Mouse (Mus musculus) kidney, postnatal 0 days (tissue): ENCODE measurements around the gene Herpud2. TPM values are rescaled to one million over a fixed set of nuclear protein-coding genes. Genes with fewer than 3 reads are reported as not detected.

Experiments used
- ATAC-seq: fragments of 200-750 bp; cut with Nextera tagmentation; replicated peaks from 2 replicates; pipeline ENCODE4 v1.8.0; 2017; ENCODE audit warnings: low read depth, moderate number of reproducible peaks, moderate TSS enrichment, moderate library complexity; ENCODE audit not compliant: low FRiP score
- DNase-seq: peaks from one replicate; pipeline ENCODE4 v3.0.0-alpha.2; 2016; ENCODE audit warnings: low spot score
- H3K27ac ChIP-seq: fragments of 300-500 bp; sonication (generic); 2 replicates; pipeline ENCODE4 v1.5.1; 2014; ENCODE audit warnings: mild to moderate bottlenecking
- H3K27me3 ChIP-seq: fragments of 300-500 bp; sonication (generic); 2 replicates; pipeline ENCODE4 v1.6.1; 2014; ENCODE audit warnings: low read length, mixed read lengths; ENCODE audit not compliant: insufficient read depth
- H3K36me3 ChIP-seq: fragments of 300-500 bp; sonication (generic); 2 replicates; pipeline ENCODE4 v1.6.1; 2014; ENCODE audit warnings: low read length, mixed read lengths; ENCODE audit not compliant: insufficient read depth
- H3K4me1 ChIP-seq: fragments of 300-500 bp; sonication (generic); replicated peaks from 2 replicates; pipeline ENCODE4 v1.6.1; 2014; ENCODE audit warnings: antibody characterized with exemption, low read length, mixed read lengths; ENCODE audit not compliant: insufficient read depth
- H3K4me2 ChIP-seq: fragments of 300-500 bp; sonication (generic); 2 replicates; pipeline ENCODE4 v1.6.1; 2014; ENCODE audit warnings: mild to moderate bottlenecking, low read length, moderate library complexity, mixed read lengths
- H3K4me3 ChIP-seq: fragments of 300-500 bp; sonication (generic); replicated peaks from 2 replicates; pipeline ENCODE4 v1.5.1; 2014; ENCODE audit warnings: low read depth, low read length
- H3K9ac ChIP-seq: fragments of 300-500 bp; sonication (generic); 2 replicates; pipeline ENCODE4 v1.6.1; 2014; ENCODE audit warnings: low read depth, low read length
- H3K9me3 ChIP-seq: fragments of 300-500 bp; sonication (generic); replicated peaks from 2 replicates; pipeline ENCODE4 v1.6.1; 2016; ENCODE audit warnings: low read length, inconsistent platforms, mixed read lengths
- CTCF ChIP-seq: IDR thresholded peaks from 2 replicates; pipeline ENCODE4 v1.5.1; 2016; ENCODE audit warnings: antibody characterized with exemption, low read depth, mild to moderate bottlenecking, moderate library complexity
- WGBS: fragments of 180-500 bp; shearing (Covaris S2); extraction: QIAGEN DNeasy Blood & Tissue Kit; methylation state at CpG from one replicate; pipeline ENCODE4 v1.1.7; 2014; 5-methylcytosine and 5-hydroxymethylcytosine counted together
- polyA plus RNA-seq: library from polyadenylated mRNA; unstranded; fragments of >200 nt; fragmentation: Nextera tagmentation; extraction: Ambion mirVana; gene quantifications from 2 replicates; pipeline ENCODE4 v1.2.1, GENCODE M21; 2015

The Herpud2 gene
- polyA plus RNA-seq: 33.5 and 36.7 TPM in 2 replicates

DNA sequence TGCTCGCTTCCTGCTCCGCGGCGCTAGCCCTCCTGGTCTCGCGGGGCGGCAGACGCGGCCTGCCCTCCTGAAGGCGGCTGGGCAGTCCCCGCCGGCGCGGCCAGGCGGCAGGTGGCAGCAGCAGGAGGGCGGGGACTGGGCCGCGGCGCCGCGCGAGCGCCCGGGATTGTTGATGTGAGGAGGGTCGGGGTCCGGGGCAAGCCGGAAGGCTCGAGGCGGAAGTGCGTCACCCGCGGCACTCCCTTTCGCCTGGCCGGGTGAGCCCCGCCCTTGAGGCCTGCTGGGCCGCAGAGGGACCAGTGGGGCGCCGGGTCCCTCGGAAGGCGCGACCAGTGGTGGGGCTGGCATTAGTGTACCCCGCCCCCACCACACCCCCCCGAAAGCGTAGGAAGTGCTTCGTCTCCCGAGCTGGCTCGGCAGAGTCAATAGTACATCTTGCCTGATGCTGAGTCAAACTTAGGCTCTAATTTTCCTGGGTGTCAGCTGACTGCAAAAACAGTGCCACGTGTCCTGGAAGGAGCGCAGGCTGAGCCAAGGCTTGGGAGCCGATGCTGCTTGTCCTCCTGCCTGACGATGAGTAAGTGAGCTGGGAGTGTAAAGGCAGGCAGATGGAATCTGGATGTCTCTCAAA lies at the start of gene Herpud2:
TSS of gene Herpud2 (minus strand) at position 210 of the 631 bp plus-strand sequence.
- Histone ChIP-seq H3K4me2 (peak within 1 kb of the TSS; percentile 88), H3K9me3 (no peaks in the 10 kb centered on the region), H3K9ac (peak within 1 kb of the TSS; percentile 92), H3K27me3 (no peaks in the 10 kb centered on the region), H3K27ac (peak within 1 kb of the TSS; percentile 99), H3K4me1 (peaks cover 9% of the 10 kb centered on the region), H3K4me3 (peak within 1 kb of the TSS; percentile 89), H3K36me3 (no peaks in the 10 kb centered on the region)
- WGBS: under 1% methylated on average over 41 of the region's 51 CpGs
- peak; percentile 99 for ATAC-seq
- peak; percentile 97 for DNase-seq
- TF ChIP-seq CTCF: peak; percentile 26; the same call in 1 of the 2 replicates

DNA sequence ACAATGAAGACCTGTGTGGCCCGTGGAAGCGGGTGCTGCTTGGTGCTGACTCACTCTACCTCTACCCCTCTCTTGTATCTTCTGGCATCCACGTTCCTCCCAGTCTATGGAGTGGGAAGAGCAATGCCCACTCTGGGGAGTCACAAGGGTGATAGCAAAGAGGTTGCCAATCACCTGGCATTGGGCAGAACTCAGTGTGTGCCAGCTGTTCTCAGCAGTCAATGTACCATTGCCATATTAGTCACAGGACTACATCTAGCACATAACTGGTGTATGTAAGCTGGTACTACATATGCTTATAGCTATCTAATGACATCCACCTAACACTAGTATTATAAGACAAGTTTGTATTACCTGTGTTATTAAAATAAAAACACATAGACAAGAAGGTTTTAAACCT lies 49.4 kb upstream of the Herpud2 start:
- no peaks in the 10 kb centered on the region for H3K36me3 ChIP-seq
- WGBS: 87% methylated on average over 3 of the region's 3 CpGs
- TF ChIP-seq CTCF: no peak
- H3K4me1 ChIP-seq: no peaks in the 10 kb centered on the region
- no peak overlapping the region for H3K9ac ChIP-seq
- ATAC-seq (no peak), DNase-seq (no peak)
- H3K27me3 ChIP-seq: no peaks in the 10 kb centered on the region
- no peaks in the 10 kb centered on the region for H3K9me3 ChIP-seq
- H3K27ac ChIP-seq: no peak overlapping the region
- no peak overlapping the region for H3K4me2 ChIP-seq
- H3K4me3 ChIP-seq: no peak overlapping the region

DNA sequence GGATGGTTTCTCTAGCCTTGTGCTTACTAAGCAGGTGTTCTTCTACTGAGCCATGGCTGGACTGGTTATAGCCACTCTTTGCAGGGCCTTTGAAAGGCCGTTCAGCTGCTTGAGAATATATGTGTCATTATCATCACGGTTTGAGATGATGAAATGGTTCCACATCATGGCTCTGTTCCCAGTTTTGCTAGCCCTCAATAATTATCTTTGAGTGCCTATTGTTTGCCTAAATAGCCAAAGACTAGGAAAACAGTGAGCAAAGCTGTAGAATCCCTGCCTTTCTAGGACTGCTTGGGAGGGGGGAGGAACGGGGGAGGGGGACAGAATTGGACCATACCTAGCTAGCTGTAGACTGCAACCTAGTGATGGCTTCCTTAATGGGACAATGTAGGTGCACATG lies 48.5 kb upstream of the Herpud2 start:
- no peak for TF ChIP-seq CTCF
- Histone ChIP-seq H3K27me3 (no peaks in the 10 kb centered on the region), H3K27ac (no peak overlapping the region), H3K4me1 (no peaks in the 10 kb centered on the region), H3K9me3 (no peaks in the 10 kb centered on the region), H3K4me2 (no peak overlapping the region), H3K9ac (no peak overlapping the region), H3K36me3 (no peaks in the 10 kb centered on the region), H3K4me3 (no peak overlapping the region)
- no peak for DNase-seq
- 78% methylated on average over 3 of the region's 3 CpGs for whole genome bisulfite sequencing
- no peak for ATAC-seq

DNA sequence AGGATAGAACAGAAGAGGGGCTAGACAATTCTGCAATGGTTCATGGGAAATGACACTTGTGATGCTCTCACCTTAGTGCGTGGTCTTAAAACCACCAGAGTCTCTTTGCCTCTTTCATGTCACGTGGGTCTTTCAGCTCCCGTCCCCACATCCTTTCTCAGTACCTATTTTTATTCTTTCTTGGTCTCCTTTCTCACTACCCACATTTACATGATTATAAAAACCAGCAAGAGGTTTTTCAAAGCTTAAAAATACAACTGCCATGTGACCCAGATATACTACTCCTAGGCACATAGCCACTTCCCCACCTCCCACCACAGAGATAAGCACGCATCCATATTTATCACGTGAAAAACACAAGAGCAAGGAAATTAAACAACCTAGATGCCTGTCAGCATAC lies 45.1 kb upstream of the Herpud2 start:
- DNase-seq (no peak), ATAC-seq (no peak)
- Histone ChIP-seq H3K36me3 (no peaks in the 10 kb centered on the region), H3K9ac (no peak overlapping the region), H3K4me2 (no peak overlapping the region), H3K9me3 (no peaks in the 10 kb centered on the region), H3K4me1 (no peaks in the 10 kb centered on the region), H3K4me3 (no peak overlapping the region), H3K27ac (no peak overlapping the region), H3K27me3 (no peaks in the 10 kb centered on the region)
- TF ChIP-seq CTCF: no peak
- 85% methylated on average over 5 of the region's 5 CpGs for WGBS

DNA sequence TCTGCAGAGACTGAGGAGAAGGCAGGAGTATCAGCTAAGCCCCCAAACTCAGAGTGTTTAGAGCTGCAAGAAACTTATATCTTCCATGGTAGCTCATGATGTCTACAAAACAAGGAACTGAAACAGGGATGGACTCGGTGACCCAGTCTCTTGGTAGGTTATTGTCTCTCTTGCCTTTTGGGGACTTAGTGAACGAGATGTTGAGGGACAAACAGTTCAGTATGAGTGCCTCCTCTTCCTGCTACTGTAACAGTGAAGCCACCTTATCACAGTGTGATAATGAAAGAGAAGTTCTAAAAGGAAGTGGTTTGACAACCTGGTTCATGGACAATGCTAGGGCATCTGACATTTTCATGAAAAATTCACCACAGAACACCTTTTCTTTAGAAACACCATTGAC lies 40.0 kb upstream of the Herpud2 start:
- Histone ChIP-seq H3K4me2 (no peak overlapping the region), H3K36me3 (no peaks in the 10 kb centered on the region), H3K9me3 (no peaks in the 10 kb centered on the region), H3K4me3 (no peak overlapping the region), H3K9ac (no peak overlapping the region), H3K27me3 (no peaks in the 10 kb centered on the region), H3K4me1 (no peaks in the 10 kb centered on the region), H3K27ac (no peak overlapping the region)
- ATAC-seq (no peak), DNase-seq (no peak)
- TF ChIP-seq CTCF: no peak
- WGBS: 78% methylated on average over 2 of the region's 2 CpGs

DNA sequence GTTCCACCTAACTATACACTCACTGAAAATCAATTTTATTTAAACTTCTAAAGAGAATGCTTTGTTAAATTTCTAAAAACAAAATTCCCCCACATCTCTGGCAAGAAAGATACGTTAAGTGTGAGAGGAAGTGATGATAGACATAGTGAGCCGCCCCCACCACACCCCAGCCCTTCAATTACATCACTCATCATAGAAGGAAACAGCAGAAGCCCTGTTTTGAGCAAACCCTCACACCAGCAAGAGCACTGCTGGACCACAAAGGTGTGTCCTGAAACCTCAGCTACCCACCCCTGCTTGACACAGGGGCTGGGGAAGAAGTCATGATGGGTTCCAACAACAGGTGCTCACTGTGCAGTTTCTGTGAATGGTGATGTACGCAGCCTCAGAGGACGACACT lies 34.9 kb upstream of the Herpud2 start:
- no peaks in the 10 kb centered on the region for H3K4me1 ChIP-seq
- no peaks in the 10 kb centered on the region for H3K36me3 ChIP-seq
- 80% methylated on average over 4 of the region's 4 CpGs for WGBS
- H3K4me2 ChIP-seq: no peak overlapping the region
- H3K9me3 ChIP-seq: no peaks in the 10 kb centered on the region
- no peak overlapping the region for H3K27ac ChIP-seq
- ATAC-seq (no peak), DNase-seq (no peak)
- no peaks in the 10 kb centered on the region for H3K27me3 ChIP-seq
- H3K4me3 ChIP-seq: no peak overlapping the region
- no peak for TF ChIP-seq CTCF
- H3K9ac ChIP-seq: no peak overlapping the region

DNA sequence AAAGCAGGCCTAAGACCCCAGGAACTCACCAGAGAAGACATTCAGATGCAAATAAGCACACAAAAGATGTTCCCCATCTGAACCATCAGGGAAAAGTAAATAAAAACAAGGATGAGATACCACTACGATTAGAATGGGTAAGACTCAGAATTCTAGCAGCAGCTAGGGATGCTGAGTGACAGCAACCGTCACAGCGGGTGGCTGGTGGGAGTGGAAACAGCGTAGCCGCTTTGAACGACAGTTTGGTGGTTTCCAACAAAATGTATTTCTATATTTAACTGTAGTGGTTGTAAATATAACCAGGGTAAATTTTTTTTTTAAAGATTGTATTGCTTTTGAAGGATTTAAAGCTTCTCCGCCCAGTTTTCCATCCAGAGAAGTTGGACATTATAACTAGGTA lies 34.2 kb upstream of the Herpud2 start:
- H3K9me3 ChIP-seq: no peaks in the 10 kb centered on the region
- no peak for DNase-seq
- H3K4me3 ChIP-seq: no peak overlapping the region
- whole genome bisulfite sequencing: 59% methylated on average over 7 of the region's 7 CpGs
- no peak for ATAC-seq
- no peak overlapping the region for H3K9ac ChIP-seq
- H3K4me1 ChIP-seq: no peaks in the 10 kb centered on the region
- no peak overlapping the region for H3K27ac ChIP-seq
- H3K36me3 ChIP-seq: no peaks in the 10 kb centered on the region
- no peak for TF ChIP-seq CTCF
- H3K27me3 ChIP-seq: no peaks in the 10 kb centered on the region
- H3K4me2 ChIP-seq: no peak overlapping the region
